Mouse (Mus musculus) forebrain, embryonic 12.5 days (tissue): ENCODE data around the gene Rnf130. TPM values are rescaled to one million over a fixed set of nuclear protein-coding genes. Genes with fewer than 3 reads are reported as not detected.

Source experiments
- ATAC-seq: fragments of 200-750 bp; cut with Nextera tagmentation; 2 replicates; pipeline ENCODE4 v1.8.0; 2017; ENCODE audit warnings: moderate TSS enrichment; ENCODE audit not compliant: low FRiP score
- H3K27ac ChIP-seq: fragments of 300-500 bp; sonication (generic); 2 replicates; pipeline ENCODE4 v1.5.1; 2016; ENCODE audit warnings: mild to moderate bottlenecking
- H3K27me3 ChIP-seq: fragments of 300-500 bp; sonication (generic); 2 replicates; pipeline ENCODE4 v1.6.1; 2016; ENCODE audit warnings: mild to moderate bottlenecking
- H3K36me3 ChIP-seq: fragments of 300-500 bp; sonication (generic); replicated peaks from 2 replicates; pipeline ENCODE4 v1.6.1; 2016; ENCODE audit warnings: mild to moderate bottlenecking
- H3K4me1 ChIP-seq: fragments of 300-500 bp; sonication (generic); 2 replicates; pipeline ENCODE4 v1.6.1; 2016
- H3K4me2 ChIP-seq: fragments of 300-500 bp; sonication (generic); 2 replicates; pipeline ENCODE4 v1.6.1; 2016; ENCODE audit warnings: mild to moderate bottlenecking, moderate library complexity
- H3K4me3 ChIP-seq: fragments of 300-500 bp; sonication (generic); replicated peaks from 2 replicates; pipeline ENCODE4 v1.5.1; 2016; ENCODE audit warnings: mild to moderate bottlenecking
- H3K9ac ChIP-seq: fragments of 300-500 bp; sonication (generic); 2 replicates; pipeline ENCODE4 v1.6.1; 2016; ENCODE audit warnings: mild to moderate bottlenecking
- H3K9me3 ChIP-seq: fragments of 300-500 bp; sonication (generic); 2 replicates; pipeline ENCODE4 v1.6.1; 2016
- WGBS: fragments of 180-500 bp; shearing (Covaris S2); methylation state at CpG from one replicate; pipeline ENCODE4 v1.1.7; 2016; 5-methylcytosine and 5-hydroxymethylcytosine counted together
- polyA plus RNA-seq: library from polyadenylated mRNA; unstranded; fragments of >200 nt; fragmentation: Nextera tagmentation; extraction: Ambion mirVana; gene quantifications from 2 replicates; pipeline ENCODE4 v1.2.1, GENCODE M21; 2016

The Rnf130 gene
- polyA plus RNA-seq, 1 experiment from 2014 or later, result 87.5 TPM

- Histone ChIP-seq H3K27me3 (no peaks in the 10 kb centered on the region), H3K4me2 (no peak overlapping the region), H3K4me1 (no peaks in the 10 kb centered on the region), H3K36me3 (no peaks in the 10 kb centered on the region), H3K9me3 (no peaks in the 10 kb centered on the region), H3K4me3 (no peak overlapping the region), H3K9ac (no peak overlapping the region), H3K27ac (no peak overlapping the region)
- 79% methylated on average over 4 of the region's 4 CpGs for WGBS
- no peak for ATAC-seq
These were observed 28.7 kb upstream of the Rnf130 start for GRCm38 (mm10) chr11:49996398-49996797.

- H3K36me3 ChIP-seq, result no peaks in the 10 kb centered on the region
- 83% methylated on average over 5 of the region's 5 CpGs for WGBS
- H3K4me1 ChIP-seq, result no peaks in the 10 kb centered on the region
- H3K4me3 ChIP-seq, result no peak overlapping the region
- no peaks in the 10 kb centered on the region for H3K27me3 ChIP-seq
- no peak for ATAC-seq
- no peak overlapping the region for H3K9ac ChIP-seq
- H3K9me3 ChIP-seq, result no peaks in the 10 kb centered on the region
- no peak overlapping the region for H3K4me2 ChIP-seq
- H3K27ac ChIP-seq, result no peak overlapping the region
These were observed 27.8 kb upstream of the Rnf130 start for GRCm38 (mm10) chr11:49997321-49997720.

GRCm38 (mm10) chr11:50002853-50003252, 22.3 kb upstream of the Rnf130 start:
- 95% methylated on average over 4 of the region's 4 CpGs for WGBS
- no peak for ATAC-seq
- no peaks in the 10 kb centered on the region for H3K4me1 ChIP-seq

DNA sequence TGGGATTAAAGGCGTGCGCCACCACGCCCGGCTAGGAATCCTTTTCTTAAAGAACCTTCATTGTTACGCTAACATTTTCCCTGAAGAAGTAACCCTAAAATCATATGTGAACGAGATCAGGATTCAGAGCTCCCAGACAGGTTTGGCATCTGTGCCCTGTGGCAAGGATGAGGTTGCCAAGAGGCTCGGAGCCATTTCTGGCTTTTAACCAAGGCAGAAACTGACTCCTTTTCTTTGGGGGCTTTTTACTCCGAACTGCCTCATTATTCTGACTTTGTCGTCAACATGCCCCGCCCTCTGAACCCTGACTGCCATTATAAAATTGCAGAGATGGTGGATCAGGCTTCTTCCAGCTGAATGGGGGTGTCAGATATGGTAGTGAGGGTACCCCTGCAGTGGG, 17.4 kb upstream of the Rnf130 start:
- Histone ChIP-seq H3K27me3 (peaks cover 9% of the 10 kb centered on the region; the same call in 1 of the 2 replicates), H3K9ac (no peak overlapping the region), H3K4me1 (no peaks in the 10 kb centered on the region), H3K9me3 (no peaks in the 10 kb centered on the region), H3K4me3 (no peak overlapping the region), H3K27ac (no peak overlapping the region), H3K36me3 (no peaks in the 10 kb centered on the region), H3K4me2 (no peak overlapping the region)
- ATAC-seq, result no peak
- 72% methylated on average over 10 of the region's 10 CpGs for WGBS

More at GRCm38 (mm10) chr11:50002853-50003252, 22.3 kb upstream of the Rnf130 start:
- Histone ChIP-seq H3K9me3 (no peaks in the 10 kb centered on the region), H3K4me3 (no peak overlapping the region), H3K4me2 (no peak overlapping the region), H3K27ac (no peak overlapping the region), H3K9ac (no peak overlapping the region), H3K27me3 (no peaks in the 10 kb centered on the region), H3K36me3 (no peaks in the 10 kb centered on the region)

DNA sequence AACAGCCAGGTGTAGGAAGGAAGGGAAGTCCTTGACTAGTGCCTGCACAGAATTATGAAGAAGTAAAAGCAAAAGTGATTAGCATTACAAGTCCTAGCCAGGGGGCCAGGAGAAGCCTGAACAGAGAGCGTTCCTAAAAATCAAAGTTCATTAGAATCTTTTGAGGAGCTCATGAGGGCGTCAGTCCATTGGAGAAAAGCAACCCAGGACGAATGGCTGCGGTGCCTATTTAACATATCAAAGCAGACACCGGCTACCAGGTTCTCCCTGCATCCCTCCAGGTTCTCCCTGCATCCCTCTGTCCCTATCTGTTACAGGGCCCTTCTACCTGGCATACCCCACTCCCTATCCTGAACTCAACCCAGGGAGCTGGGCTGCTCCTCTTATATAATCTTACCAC, 16.9 kb upstream of the Rnf130 start:
- 21% methylated on average over 5 of the region's 5 CpGs for WGBS

DNA sequence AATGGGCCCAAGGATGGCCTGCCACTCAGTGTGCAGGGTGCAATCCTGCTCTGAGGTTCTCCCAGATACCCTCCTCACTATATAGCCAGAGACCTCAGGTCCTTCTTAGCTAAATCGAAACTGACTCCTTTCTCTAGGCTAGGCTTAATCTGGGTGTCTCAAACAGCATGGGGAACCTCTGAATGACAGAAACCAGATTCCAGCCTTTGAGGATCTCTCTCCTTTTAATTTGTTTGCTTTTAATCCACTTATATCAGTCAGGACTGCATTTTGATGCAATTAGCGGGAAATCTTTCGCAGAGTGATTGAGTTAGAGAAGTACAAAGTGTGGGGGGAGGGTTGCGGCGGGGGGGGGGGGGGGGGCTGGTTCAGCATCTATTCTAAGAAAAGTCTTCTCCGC, 12.1 kb upstream of the Rnf130 start:
- ATAC-seq, result no peak
- 66% methylated on average over 6 of the region's 6 CpGs for WGBS

More for the DNA sequence above, 16.9 kb upstream of the Rnf130 start:
- Histone ChIP-seq H3K9me3 (no peaks in the 10 kb centered on the region), H3K9ac (no peak overlapping the region), H3K36me3 (no peaks in the 10 kb centered on the region), H3K27me3 (peaks cover 10% of the 10 kb centered on the region), H3K4me3 (no peak overlapping the region), H3K4me2 (no peak overlapping the region), H3K27ac (no peak overlapping the region), H3K4me1 (no peaks in the 10 kb centered on the region)
- no peak for ATAC-seq

DNA sequence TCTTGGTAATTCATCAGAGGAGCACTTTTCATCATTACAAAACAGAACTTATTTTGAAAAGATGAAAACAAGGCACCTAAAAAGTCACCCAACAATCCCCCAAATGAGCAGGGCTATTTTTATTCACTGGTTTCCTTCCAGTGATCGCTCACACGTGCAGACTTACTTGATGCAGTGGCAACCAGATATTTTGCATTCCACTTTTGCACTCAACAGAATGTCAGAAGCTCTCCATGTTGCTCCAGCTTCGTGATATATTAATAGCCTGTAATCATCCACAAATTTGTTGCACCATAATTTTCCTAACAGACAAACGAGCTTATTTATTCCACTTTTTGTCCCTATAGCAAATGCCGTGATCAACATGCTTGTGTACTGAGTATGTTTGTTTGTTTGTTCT, 8.6 kb upstream of the Rnf130 start:
- no peak for ATAC-seq
- no peak overlapping the region for H3K27ac ChIP-seq
- H3K4me1 ChIP-seq, result no peaks in the 10 kb centered on the region
- WGBS, result 84% methylated on average over 5 of the region's 5 CpGs
- H3K27me3 ChIP-seq, result peaks cover 11% of the 10 kb centered on the region
- no peak overlapping the region for H3K9ac ChIP-seq
- H3K9me3 ChIP-seq, result no peaks in the 10 kb centered on the region
- H3K4me3 ChIP-seq, result no peak overlapping the region
- no peak overlapping the region for H3K4me2 ChIP-seq
- H3K36me3 ChIP-seq, result no peaks in the 10 kb centered on the region

More for the DNA sequence above, 12.1 kb upstream of the Rnf130 start:
- H3K4me1 ChIP-seq, result no peaks in the 10 kb centered on the region
- H3K36me3 ChIP-seq, result no peaks in the 10 kb centered on the region
- no peak overlapping the region for H3K9ac ChIP-seq
- no peaks in the 10 kb centered on the region for H3K9me3 ChIP-seq
- no peak overlapping the region for H3K4me2 ChIP-seq
- no peak overlapping the region for H3K4me3 ChIP-seq
- H3K27ac ChIP-seq, result no peak overlapping the region
- H3K27me3 ChIP-seq, result peaks cover 16% of the 10 kb centered on the region

DNA sequence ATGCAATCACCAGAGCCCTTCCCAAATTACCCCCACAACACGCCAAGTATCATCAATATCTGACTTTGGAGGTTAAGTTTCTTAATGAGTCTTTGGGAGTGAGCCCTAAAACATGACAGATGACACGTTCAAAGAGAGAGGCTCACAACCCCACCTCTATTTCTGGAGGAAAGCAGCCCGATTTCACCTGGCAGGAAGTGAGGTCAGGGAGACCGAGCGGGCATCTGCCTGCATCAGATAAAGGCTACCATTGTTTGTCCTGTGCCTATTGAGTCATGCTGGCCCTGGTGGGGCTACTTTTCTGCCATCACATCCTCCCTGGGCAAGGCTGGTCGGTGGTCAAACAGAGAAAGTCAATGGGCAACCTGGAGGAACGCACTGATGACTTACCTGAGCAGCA, 7.6 kb upstream of the Rnf130 start:
- H3K4me2 ChIP-seq, result no peak overlapping the region
- H3K27me3 ChIP-seq, result peaks cover 7% of the 10 kb centered on the region; the same call in 1 of the 2 replicates
- no peak for ATAC-seq
- 88% methylated on average over 7 of the region's 7 CpGs for WGBS
- no peaks in the 10 kb centered on the region for H3K4me1 ChIP-seq
- H3K9ac ChIP-seq, result no peak overlapping the region
- H3K4me3 ChIP-seq, result no peak overlapping the region
- H3K36me3 ChIP-seq, result no peaks in the 10 kb centered on the region
- H3K27ac ChIP-seq, result no peak overlapping the region
- no peaks in the 10 kb centered on the region for H3K9me3 ChIP-seq

GRCm38 (mm10) chr11:50018848-50019247, 6.3 kb upstream of the Rnf130 start:
- Histone ChIP-seq H3K4me3 (no peak overlapping the region), H3K4me1 (no peaks in the 10 kb centered on the region), H3K4me2 (no peak overlapping the region), H3K27ac (no peak overlapping the region), H3K27me3 (peaks cover 6% of the 10 kb centered on the region), H3K9ac (no peak overlapping the region), H3K36me3 (no peaks in the 10 kb centered on the region), H3K9me3 (no peaks in the 10 kb centered on the region)
- ATAC-seq, result no peak

DNA sequence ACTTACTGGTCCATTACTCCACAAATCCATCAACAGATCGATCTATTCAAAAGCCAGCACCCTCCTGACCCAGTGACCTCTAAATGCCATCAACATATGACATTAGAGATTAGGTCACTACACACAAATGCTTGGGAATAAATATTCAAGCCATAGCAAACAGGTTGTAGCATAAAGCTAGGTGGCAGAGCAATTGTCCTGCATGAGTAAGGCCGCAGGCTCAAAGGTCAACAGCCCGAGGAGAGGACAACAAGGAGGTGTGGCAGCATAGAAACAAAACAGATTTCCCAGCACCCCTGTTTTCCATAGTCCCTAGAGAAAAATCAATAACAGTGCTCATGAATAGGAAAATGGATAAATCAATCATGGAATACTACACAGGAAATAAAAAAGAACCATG, 3.1 kb upstream of the Rnf130 start:
- Histone ChIP-seq H3K9me3 (no peaks in the 10 kb centered on the region), H3K27me3 (peaks cover 11% of the 10 kb centered on the region), H3K36me3 (no peaks in the 10 kb centered on the region), H3K4me1 (peaks cover 11% of the 10 kb centered on the region), H3K9ac (no peak overlapping the region), H3K4me2 (no peak overlapping the region), H3K4me3 (no peak overlapping the region), H3K27ac (no peak overlapping the region)
- 75% methylated on average over 3 of the region's 3 CpGs for WGBS
- ATAC-seq, result no peak

- no peak overlapping the region for H3K9ac ChIP-seq
- H3K27ac ChIP-seq, result no peak overlapping the region
- H3K4me3 ChIP-seq, result peak overlapping the region; percentile 97
These were observed 707 bp upstream of the Rnf130 start for GRCm38 (mm10) chr11:50024445-50024832.

GRCm38 (mm10) chr11:50025721-50026520, 775 bp downstream of the Rnf130 start:
- Histone ChIP-seq H3K36me3 (no peaks in the 10 kb centered on the region), H3K27ac (peak overlapping the region; percentile 95), H3K27me3 (peaks cover 11% of the 10 kb centered on the region), H3K4me3 (peak overlapping the region; percentile 97), H3K4me1 (peaks cover 33% of the 10 kb centered on the region), H3K9me3 (no peaks in the 10 kb centered on the region), H3K4me2 (peak overlapping the region; percentile 76), H3K9ac (peak overlapping the region; percentile 99)
- ATAC-seq, result no peak; the same call in 1 of the 2 replicates
- WGBS, result 4% methylated on average over 24 of the region's 24 CpGs

More at GRCm38 (mm10) chr11:50024445-50024832, 707 bp upstream of the Rnf130 start:
- WGBS, result 65% methylated on average over 6 of the region's 6 CpGs
- no peaks in the 10 kb centered on the region for H3K9me3 ChIP-seq
- ATAC-seq, result peak; percentile 27; the same call in 1 of the 2 replicates
- H3K4me1 ChIP-seq, result peaks cover 32% of the 10 kb centered on the region
- no peaks in the 10 kb centered on the region for H3K36me3 ChIP-seq
- H3K4me2 ChIP-seq, result peak overlapping the region; percentile 76
- peaks cover 11% of the 10 kb centered on the region for H3K27me3 ChIP-seq

DNA sequence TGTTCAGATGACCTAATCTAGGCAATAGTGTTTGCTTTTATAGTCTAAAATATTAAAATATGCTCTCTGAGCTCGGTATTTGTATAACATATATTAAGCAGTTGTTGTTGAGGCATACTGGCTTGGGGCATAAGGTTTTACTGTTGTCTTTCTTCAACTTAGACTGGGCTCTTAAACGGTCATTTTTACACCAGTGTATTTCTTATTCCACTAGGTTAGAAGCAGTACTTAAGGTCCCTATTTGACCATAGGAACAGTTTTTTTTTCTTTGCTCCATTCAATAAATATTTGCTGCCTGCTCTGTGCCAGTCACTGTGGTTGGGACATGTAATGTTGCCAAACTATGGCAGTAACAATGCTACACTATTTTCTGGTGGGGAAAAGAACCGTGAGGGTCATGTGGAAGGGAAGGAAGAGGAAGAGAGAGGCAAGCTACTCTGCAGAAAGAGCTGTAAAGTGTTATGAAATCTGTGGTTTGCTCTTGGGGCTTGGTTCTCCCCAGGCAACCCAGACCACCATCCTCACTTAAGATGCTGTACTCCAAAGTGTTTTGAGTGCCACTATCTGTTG, 1.5 kb downstream of the Rnf130 start:
- no peak for ATAC-seq
- H3K27me3 ChIP-seq, result peaks cover 11% of the 10 kb centered on the region

More for the DNA sequence above, 1.5 kb downstream of the Rnf130 start:
- H3K27ac ChIP-seq, result peak overlapping the region; percentile 95
- H3K4me1 ChIP-seq, result peaks cover 35% of the 10 kb centered on the region
- H3K36me3 ChIP-seq, result no peaks in the 10 kb centered on the region
- peak overlapping the region; percentile 76 for H3K4me2 ChIP-seq
- WGBS, result 21% methylated on average over 3 of the region's 3 CpGs
- no peaks in the 10 kb centered on the region for H3K9me3 ChIP-seq
- H3K9ac ChIP-seq, result peak overlapping the region; percentile 99
- H3K4me3 ChIP-seq, result peak overlapping the region; percentile 97
